Mouse (Mus musculus) large intestine, adult 2 months (tissue): ENCODE data around the gene Crim1. TPM values are rescaled to one million over a fixed set of nuclear protein-coding genes. Genes with fewer than 3 reads are reported as not detected.

Source experiments
- DNase-seq: peaks from one replicate; pipeline ENCODE4 v3.0.0-alpha.2; 2012; ENCODE audit warnings: low read depth, low spot score
- WGBS: fragments of 180-500 bp; shearing (Covaris S2); methylation state at CpG from one replicate; pipeline ENCODE4 v1.1.7; 2018; 5-methylcytosine and 5-hydroxymethylcytosine counted together
- polyA plus RNA-seq: library from polyadenylated mRNA; depleted of rRNA; stranded (reverse); fragments of >200 nt; gene quantifications from 2 replicates; pipeline ENCODE4 v1.2.3, GENCODE M21; 2012; rRNA removed

Crim1 gene
- polyA plus RNA-seq, 1 experiment: 10.3 TPM

DNA sequence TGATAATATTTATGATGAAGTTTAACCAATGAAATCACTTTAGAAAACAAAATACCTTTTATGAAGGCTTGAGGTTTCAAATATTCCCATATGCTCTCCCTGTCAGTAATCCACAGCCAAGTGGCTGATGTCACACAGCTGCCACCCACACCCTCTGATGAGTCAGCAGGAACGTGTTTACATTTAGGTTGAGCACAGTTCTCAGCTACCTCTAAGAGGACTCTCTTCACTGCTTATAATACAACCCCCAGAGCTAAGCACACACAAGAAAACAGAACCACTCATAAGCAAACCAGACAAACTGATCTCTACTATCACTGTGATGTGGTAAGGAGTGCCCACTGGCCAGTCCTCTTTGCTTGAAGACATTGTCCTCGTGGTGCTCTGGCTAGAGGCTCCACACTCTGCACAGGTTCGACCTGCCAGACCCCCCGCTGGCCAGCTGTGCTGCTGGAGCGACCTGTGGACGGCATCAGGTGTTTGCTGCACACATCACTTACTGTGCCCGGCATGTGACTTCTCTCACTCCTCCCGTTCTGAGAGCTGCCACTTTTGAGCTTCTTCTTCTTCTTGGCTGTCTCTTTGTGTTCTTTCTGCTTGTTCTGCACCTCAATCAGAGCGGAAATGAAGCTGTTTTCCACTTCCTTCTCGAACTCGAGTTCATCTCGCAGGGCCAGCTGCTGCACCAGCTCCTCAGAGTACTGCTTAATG lies 200.2 kb downstream of the Crim1 start:
- no peak for DNase-seq
- WGBS: 37% methylated on average over 12 of the region's 12 CpGs

DNA sequence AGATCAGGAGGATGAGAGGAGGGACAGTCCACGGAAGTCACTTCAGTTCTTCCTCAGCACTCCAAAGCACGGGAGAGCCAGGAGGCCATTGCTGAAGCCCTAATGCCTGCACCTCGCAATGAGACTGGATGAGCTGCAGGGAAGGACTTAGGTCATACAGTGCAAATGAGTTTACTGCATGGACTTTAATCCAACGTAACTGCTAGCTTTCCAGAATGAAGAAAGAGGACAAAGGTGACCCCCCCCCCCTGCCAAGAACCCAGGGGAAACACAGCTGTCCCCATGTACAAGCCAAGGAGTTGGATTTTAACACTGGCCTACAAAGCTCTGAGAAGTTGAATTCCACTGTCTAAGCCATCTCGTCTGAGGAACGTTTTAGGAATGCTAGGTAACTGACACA lies 201.3 kb downstream of the Crim1 start:
- no peak for DNase-seq
- 25% methylated on average over 6 of the region's 6 CpGs for WGBS

DNA sequence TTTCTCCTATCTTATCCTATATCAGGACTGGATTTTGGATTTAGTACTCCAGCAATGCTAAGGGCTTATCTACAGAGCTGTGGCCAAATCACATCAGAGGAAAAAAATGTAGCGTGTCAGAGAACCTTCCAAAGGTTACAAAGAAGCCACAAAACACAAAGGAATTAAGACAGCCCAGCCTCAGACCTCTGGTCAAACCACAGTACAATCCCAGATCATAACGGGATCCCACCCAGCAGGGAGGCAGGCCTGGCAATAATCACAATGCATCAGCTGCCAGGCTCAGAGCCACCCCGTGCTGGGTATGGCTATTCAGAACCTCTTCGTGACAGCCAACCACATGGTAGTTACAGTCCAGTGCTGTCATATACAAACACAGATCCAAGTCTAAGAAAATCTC lies 201.7 kb downstream of the Crim1 start:
- no peak for DNase-seq
- 15% methylated on average over 4 of the region's 4 CpGs for WGBS

DNA sequence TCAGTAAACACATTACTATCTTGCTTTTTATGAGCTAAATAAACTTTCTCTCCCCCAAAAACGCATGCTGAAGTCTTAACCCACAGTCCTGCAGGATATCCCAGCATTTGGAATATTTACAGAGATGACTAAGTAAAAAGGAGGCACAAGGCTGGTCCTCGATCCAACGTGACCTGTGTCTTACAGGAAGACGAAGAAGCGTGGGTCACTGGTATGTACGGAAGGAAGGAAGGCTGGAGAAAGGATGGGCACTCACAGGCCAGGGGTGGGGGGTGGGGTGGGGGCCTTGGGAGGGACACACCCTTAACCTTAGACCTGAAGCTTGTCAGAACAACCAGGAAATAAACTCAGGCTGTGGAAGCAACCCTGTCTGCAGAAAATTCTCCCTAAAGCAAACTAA lies 202.1 kb downstream of the Crim1 start:
- 9% methylated on average over 6 of the region's 6 CpGs for WGBS
- no peak for DNase-seq

DNA sequence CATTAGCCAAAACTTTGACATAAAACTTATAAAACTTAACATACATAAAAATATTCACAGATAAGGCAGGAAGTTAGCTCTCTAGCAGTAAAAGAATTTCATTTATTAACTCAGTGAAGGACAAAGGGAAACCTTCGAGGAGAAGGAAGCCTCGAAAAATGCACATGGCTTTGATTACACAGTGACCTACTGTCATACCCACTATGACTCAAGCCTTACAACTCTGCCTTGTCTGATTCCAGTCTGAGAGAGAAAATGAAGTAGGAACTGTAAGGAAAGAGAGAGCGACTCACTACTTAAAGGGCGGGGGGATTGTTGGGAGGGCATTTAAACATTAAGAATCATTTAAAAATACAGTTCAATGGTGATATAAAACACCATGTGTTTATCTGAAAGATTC lies 203.2 kb downstream of the Crim1 start:
- WGBS: 51% methylated on average over 4 of the region's 4 CpGs
- DNase-seq: no peak

DNA sequence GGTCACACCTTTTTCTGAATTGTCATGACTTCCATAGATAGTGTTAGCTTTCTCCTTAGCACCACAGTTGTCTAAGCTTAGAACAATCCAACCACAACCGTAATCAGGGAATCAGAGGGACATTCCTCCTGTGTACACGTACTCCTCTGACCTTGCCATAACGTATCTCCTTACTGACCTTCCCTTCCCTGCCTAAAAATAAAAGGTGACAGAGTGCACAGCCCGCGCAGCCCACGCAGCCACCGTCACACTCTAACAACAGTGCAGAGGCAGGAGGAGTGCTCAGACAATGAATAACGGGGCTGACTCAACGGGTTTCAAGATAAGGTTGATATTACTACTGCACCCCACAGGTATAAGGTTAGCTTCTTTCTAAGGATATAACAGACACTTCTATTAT lies 203.8 kb downstream of the Crim1 start:
- WGBS: 85% methylated on average over 9 of the region's 9 CpGs
- no peak for DNase-seq

DNA sequence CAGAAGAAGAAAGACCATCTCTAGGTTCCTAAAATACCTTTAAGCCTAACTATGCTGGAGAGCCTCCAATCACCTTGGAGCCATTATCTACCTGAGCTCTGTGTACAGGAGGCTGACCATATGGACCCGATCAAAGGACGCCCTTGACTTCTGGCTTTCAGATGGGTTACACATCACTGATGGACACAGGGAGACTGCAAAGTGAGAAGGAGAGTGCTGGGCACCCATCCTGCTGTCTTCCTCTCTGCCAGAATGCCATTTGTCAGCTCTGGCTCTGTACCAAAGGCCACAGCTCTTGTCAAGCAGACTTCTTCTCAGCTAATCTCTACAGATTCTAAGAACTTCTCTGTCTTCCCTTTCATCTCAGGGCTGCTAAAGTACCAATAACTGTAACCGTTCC lies 205.3 kb downstream of the Crim1 start:
- no peak for DNase-seq
- 96% methylated on average over 3 of the region's 3 CpGs for WGBS

DNA sequence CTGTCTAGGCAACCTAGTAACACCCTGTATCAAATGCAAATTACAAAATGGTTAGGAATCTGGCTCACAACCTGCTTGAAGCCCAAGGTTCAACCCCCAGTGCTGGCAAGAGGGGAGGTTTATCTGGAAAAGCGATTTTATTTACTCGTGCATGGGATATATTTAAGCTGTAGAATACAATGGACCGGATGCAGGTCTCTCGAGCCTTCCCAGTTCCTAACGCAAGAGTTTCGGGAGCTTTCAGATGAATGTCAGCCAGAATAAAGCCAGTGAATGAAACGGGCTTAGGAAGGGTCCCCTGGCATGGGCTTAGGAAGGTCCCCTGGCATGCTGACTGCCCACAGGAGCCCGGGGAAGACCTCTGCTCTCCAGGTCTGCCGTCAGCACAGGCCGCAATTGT lies 206.8 kb downstream of the Crim1 start:
- DNase-seq: no peak
- 93% methylated on average over 10 of the region's 10 CpGs for WGBS

DNA sequence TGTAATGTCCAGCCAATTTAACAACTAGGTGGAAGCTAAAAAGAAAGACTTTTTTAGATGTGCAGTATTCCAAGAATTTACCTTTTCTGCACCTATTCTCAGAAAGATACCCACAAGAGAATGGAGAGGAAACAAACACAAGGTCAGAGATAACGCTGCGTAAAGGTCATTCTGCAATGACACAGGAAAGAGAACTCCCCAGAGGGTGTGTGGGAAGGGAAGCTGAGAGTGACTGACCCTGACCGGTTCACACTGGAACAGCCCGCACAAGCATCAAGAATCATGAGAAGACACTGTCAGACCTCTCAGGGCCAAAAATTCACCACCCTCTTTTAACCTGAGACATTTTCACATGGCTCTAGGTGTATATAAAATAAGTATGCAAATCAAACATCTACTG lies 207.5 kb downstream of the Crim1 start:
- WGBS: 82% methylated on average over 4 of the region's 4 CpGs
- no peak for DNase-seq

DNA sequence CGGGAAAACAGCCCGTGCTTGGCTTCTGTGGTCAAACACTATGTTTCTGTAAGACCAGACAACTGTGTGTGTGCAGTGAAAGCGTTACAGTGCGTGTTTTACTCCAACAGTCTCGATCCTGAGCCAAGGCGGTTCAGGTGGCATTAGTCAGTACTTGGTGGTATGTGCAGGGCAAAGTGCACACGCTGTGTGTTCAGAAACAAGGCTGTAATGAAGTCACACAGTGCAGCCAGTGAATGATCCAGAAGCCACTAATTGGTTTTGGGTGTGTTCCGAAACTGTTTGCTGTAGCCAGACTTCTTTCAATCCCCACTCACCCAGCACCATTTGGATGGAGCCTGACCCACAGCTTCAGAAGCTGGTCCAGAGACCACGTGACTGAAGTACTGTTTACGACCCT lies 208.3 kb downstream of the Crim1 start:
- WGBS: 54% methylated on average over 10 of the region's 10 CpGs
- DNase-seq: no peak

DNA sequence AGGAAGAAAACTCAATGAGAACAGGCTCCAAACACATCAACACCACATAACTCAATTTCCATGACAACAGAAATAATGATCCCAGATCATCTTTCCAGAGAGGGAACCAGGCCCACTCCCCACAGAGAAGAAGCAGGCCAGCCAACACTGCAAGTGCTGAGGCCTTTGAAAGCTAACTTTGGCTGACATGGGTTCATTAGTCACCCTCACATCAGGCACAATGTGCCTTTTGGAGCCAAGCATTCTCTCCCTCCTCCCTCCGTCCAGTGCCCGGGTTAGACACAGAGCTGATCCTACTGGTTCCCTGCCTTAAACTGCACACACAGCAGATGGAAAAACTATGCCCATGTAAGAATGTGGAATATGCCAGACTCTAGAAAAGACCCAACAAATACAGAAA lies 209.9 kb downstream of the Crim1 start:
- WGBS: 84% methylated on average over 2 of the region's 2 CpGs
- no peak for DNase-seq

DNA sequence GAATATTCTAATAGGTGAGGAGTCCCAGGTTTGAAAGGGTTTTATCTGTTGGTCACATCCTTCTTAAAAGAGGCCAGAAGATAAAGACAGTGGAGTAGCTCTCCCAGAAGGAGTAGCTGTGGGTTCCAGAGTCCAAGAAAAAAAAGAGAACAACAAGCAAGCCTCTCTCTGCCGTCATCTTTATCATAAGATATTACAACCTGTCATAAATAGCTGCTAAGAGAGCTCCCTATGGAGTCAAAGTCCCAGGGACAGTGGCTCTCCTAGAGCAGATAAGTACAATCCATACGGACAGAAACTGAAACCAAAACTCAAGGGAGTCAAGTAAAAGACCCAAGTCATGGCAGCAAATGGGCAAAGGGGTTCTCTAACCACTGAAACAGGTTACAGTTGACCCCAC lies 215.2 kb downstream of the Crim1 start:
- 41% methylated on average over 2 of the region's 2 CpGs for WGBS
- no peak for DNase-seq

DNA sequence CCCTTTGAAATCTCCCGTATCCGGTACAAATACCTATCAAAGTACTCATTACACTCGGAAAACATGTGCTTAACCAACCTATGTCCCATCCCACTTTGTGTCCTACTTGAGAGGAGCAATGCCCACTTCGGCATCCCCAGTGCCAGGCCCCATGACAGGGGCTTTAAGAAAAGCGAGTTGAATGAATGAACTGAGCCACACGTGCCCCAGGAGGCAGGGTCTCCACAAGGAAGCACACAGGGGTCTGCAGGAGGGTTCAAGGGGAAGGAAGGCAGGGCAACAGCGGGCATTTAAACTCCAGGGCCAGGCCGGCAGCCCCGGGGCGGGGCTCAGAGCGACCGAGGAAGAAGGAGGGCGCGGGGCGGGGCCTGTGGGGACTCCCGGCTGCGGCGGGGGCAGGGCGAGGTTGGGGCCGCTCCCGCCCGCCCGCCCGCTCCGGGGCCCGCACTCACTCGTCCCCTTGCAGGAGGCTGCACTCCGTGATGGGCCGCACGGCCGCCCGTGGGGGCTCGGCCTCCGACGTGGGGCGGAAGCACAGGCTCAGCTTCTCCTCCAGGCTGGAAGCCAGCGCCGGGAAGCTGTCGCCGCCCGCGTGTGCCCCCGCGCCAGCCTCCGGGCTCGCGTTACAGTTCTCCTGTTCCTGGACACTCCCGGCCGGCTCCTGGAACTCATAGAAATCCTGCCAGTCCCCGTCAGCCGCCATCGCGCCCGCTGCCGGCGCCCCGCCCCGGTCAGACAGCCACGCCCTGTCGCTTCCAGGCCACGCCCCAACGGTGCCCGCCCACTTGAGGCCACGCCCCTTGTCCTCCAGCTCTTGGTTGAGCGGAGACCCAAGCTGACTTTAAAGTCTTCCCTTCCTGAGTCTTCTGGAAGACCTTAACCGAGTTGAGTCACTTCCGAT lies 217.6 kb downstream of the Crim1 start, which contains the start of gene Fez2:
Fez2 (minus strand) TSS at position 772 of the 901 bp plus-strand sequence.
- no peak for DNase-seq
- 1% methylated on average over 66 of the region's 67 CpGs for WGBS

DNA sequence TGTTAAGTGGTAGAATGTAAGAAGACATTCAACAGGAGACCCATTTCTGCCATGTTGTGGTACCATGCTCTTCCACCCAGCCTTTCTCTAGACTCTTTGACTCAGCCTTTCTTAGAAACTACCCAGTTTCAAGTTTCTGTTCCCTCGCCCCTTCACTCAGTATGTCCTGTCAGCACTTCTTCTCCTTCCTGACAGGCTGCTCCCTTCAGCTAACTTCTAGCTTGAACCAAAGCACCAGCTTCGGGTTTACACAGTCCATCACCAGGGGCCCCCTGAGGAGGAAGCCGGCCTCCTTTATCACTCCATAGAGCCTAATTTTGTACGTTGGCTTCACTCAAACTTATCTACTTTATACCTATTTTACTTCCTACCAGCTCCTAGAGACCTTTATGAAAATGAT lies 219.2 kb downstream of the Crim1 start:
- DNase-seq: no peak

DNA sequence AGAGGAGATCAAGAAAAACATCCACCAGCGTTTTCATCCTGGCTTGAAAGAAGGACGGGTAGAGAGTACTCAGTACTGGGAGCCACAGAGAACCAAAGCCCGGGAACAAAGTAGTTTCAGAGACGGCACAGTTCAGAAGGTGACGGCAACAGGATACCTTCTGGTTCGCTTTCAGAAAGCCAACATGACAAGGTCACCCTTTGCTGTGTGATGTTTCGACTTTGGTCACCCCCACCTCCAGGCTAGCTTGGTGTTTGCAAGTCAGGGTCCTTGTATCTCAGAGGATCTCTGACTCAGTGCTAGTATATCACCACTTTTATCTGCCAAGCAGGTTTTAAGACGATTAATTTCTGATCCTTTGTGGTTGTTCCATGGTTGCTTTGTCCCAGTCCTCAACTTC lies 225.0 kb downstream of the Crim1 start:
- DNase-seq: no peak
- WGBS: 88% methylated on average over 8 of the region's 8 CpGs

More for the DNA sequence above, 219.2 kb downstream of the Crim1 start:
- WGBS: 90% methylated on average over 4 of the region's 4 CpGs

Other genes with a start within 250 kb of the Crim1 start
- 23.5 and 32.7 TPM in 2 replicates for gene Fez2, start 217.9 kb downstream of the Crim1 start, polyA plus RNA-seq